Mouse (Mus musculus): ENCODE results near the gene Mpv17l. TPM values are rescaled to one million over a fixed set of nuclear protein-coding genes. Genes with fewer than 3 reads are reported as not detected.
"Not testable (repeated sequence)": the region's sequence is repeated elsewhere in the genome, so short reads cannot be mapped to it uniquely, and the experiment has no call there.

Mpv17l gene
- total RNA-seq, 2 experiments from 2014 or later, result 0.69 to 1.0 TPM

GRCm38 (mm10) chr16:13940139-13940846, 37.3 kb downstream of the Mpv17l start:
- peak; percentile 20 for DNase-seq

- DNase-seq, result no peak
Observed at GRCm38 (mm10) chr16:13940847-13941395, 38.0 kb downstream of the Mpv17l start.

GRCm38 (mm10) chr16:13944178-13944577, 41.2 kb downstream of the Mpv17l start:
- DNase-seq, result no peak

- DNase-seq, result no peak
Observed at GRCm38 (mm10) chr16:13944752-13945151, 41.8 kb downstream of the Mpv17l start.

- DNase-seq, result no peak
Observed at GRCm38 (mm10) chr16:13945153-13945552, 42.2 kb downstream of the Mpv17l start.

- no peak for DNase-seq
Observed at GRCm38 (mm10) chr16:13946306-13946705, 43.3 kb downstream of the Mpv17l start.

- DNase-seq, result no peak
Observed at GRCm38 (mm10) chr16:13951245-13951644, 48.3 kb downstream of the Mpv17l start.

- no peak for DNase-seq
Observed at GRCm38 (mm10) chr16:13962053-13962452, 59.1 kb downstream of the Mpv17l start.

GRCm38 (mm10) chr16:13969096-13969495, 66.1 kb downstream of the Mpv17l start:
- DNase-seq, result no peak

- DNase-seq, result no peak
Observed at GRCm38 (mm10) chr16:13972051-13972450, 69.1 kb downstream of the Mpv17l start.

- DNase-seq, result not testable (repeated sequence)
Observed at GRCm38 (mm10) chr16:13976358-13976896, 73.5 kb downstream of the Mpv17l start.

GRCm38 (mm10) chr16:13977026-13977425, 74.1 kb downstream of the Mpv17l start:
- not testable (repeated sequence) for DNase-seq

- DNase-seq, result not testable (repeated sequence)
Observed at GRCm38 (mm10) chr16:13981726-13982125, 78.8 kb downstream of the Mpv17l start.

GRCm38 (mm10) chr16:13983161-13983560, 80.2 kb downstream of the Mpv17l start:
- no peak for DNase-seq

GRCm38 (mm10) chr16:13986197-13986573, 83.2 kb downstream of the Mpv17l start:
- DNase-seq, result no peak

- no peak for DNase-seq
Observed at GRCm38 (mm10) chr16:13986574-13987478, 83.9 kb downstream of the Mpv17l start, which contains the start of the genes 2900011O08Rik and Ifitm7. TSS of gene 2900011O08Rik (plus strand) at chr16:13986604. TSS of gene Ifitm7 (minus strand) at chr16:13986888.

GRCm38 (mm10) chr16:13992518-13993248, 89.7 kb downstream of the Mpv17l start:
- no peak for DNase-seq

GRCm38 (mm10) chr16:13994076-13994475, 91.1 kb downstream of the Mpv17l start:
- DNase-seq, result no peak

- no peak for DNase-seq
Observed at GRCm38 (mm10) chr16:13994502-13994901, 91.5 kb downstream of the Mpv17l start.
